Mouse (Mus musculus) bone marrow, adult 2 months (tissue): Measurements from ENCODE around the gene Abo.

Experiments
- CTCF ChIP-seq: fragments of 200-500 bp; IDR thresholded peaks from 2 replicates; pipeline ENCODE4 v1.5.1; 2011; ENCODE audit warnings: low read length, control low read depth; ENCODE audit not compliant: control insufficient read depth, insufficient read depth
- POLR2A ChIP-seq: fragments of 200-500 bp; IDR thresholded peaks from 2 replicates; pipeline ENCODE4 v1.6.1; 2011; ENCODE audit warnings: low read depth, mild to moderate bottlenecking, control low read depth, low read length, borderline replicate concordance; ENCODE audit not compliant: control insufficient read depth

DNA sequence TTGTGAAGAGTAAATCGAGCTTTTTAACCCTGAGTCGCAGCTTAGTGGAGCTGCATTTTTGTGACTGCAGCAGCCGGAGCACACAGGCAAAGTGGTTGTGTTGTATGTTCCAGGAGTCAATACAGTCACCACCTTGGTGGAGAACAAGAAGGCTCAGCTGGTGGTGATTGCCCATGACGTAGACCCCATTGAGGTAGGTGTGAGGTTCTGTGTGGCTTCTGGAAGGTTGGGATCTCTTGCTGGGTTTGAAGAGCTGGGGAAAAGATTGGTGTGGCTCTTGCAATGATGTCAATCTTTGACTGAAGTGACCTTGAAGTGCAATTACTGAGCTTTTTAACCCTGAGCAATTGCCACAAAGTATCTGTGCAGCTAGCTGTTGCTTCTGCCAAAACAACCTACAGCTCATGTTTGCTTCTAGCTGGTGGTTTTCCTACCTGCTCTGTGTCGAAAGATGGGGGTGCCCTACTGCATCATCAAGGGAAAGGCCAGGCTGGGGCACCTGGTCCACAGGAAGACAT, 47.5 kb upstream of the Abo start:
- TF ChIP-seq CTCF = no peak
- no peak for TF ChIP-seq POLR2A
